Mouse (Mus musculus) fibroblast of lung, adult 2 months (primary cell): ENCODE measurements around the gene Faf2.

ENCODE experiments used
- DNase-seq: peaks from one replicate; pipeline ENCODE4 v3.0.0-alpha.2; 2011; ENCODE audit warnings: low read depth

The Faf2 gene

DNA sequence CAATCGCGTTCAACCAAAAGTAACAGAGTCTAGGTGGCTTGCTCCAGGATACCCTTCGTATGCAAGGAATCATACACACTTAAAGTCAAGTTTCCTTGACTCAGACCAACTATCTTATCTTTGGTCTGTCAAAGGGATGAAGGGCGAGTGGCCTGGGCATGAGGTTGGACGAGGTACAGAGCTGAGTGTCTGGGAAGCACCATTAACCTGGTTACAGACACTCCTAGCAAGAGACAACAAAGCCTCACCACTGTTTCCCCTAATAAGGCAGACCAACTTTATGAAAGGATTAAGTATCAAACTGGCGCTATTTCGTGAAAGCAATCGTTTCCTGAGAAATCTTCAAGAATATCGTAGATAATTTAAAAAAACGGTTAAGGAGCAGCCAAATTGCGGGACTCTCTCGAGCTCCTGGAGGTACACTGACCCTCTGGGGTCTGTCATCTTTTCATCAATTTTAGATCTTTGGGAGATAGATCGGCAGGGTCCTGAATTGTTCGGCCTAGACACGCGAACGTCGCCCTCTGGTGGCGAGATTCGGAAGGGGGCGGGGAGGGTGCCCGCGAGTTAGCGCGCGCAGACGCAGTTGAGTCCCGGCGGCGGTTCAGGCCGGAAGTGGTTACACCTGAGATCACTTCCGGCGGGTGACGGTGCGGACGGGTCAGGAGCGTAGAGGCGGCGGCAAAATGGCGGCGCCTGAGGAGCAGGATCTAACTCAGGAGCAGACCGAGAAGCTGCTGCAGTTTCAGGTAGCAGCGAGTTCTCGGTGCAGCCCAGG is at the start of gene Faf2:
TSS of gene Faf2 (plus strand) at position 630 of the 778 bp plus-strand sequence.
- peak; percentile 86 for DNase-seq

DNA sequence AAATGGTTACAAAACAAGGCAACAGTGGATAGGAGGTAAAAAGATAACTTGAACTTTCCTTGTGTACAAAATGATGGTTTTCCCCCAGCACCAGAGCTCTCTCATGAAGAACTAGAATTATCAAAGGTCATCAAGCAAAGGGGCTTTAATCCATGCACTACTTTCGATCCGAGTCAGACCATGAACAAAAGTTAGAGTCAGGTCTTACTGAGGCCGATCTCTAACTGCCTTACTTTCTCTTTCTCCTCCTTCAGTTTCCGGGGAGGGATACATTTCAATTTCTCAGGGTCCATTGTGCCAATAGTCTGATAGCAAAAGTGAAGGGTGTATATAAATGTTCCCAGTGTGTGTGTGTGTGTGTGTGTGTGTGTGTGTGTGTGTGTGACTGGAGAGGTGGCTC is 49.0 kb upstream of the Faf2 start:
- DNase-seq: no peak

DNA sequence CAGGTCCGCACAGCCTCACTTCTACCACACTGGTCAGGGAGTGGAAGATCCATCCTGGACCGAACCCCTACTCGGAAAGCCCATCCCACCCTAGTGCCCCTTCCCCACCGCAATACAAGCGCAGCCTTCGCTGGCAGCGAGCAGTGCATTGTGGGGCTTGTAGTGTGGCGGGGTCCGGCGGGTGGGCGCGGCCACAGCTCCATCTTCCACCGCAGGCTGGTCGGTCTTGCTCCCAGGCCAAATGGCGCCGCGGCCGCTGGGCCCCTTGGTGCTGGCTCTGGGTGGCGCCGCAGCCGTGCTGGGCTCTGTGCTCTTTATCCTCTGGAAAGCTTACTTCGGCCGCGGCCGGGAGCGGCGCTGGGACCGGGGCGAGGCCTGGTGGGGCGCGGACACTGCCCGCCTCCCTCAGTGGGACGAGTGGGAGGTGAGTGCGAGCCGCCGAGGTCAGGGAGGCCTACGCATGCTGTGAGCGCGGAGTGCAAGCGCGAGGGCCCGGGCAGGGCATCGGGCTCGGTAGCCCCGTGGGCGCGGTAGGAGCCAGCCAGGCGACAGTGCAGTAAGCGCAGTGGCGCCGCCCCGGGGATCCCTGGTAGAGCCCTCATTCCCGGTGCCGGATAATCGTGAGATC is 46.6 kb upstream of the Faf2 start, which contains the start of gene Arl10:
TSS of gene Arl10 (plus strand) at position 162 of the 628 bp plus-strand sequence.
- no peak for DNase-seq

DNA sequence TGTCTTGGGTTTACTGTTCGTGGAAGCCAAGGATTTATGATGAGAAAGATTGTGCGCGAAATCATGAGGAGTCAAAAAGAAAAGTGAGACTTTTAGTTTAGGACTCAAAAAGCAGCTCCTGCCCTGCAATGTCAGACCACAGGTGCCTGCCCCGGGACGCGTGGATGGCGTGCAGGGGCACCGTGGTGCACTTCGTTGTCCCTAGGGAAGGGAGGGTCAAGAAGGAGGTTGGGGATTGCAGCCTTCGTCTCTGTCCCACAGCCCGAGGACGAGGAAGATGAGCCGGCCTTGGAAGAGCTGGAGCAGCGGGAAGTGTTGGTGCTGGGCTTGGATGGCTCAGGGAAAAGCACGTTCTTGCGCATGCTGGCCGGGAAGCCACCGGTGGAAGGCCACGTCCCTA is 46.1 kb upstream of the Faf2 start:
- DNase-seq: no peak

DNA sequence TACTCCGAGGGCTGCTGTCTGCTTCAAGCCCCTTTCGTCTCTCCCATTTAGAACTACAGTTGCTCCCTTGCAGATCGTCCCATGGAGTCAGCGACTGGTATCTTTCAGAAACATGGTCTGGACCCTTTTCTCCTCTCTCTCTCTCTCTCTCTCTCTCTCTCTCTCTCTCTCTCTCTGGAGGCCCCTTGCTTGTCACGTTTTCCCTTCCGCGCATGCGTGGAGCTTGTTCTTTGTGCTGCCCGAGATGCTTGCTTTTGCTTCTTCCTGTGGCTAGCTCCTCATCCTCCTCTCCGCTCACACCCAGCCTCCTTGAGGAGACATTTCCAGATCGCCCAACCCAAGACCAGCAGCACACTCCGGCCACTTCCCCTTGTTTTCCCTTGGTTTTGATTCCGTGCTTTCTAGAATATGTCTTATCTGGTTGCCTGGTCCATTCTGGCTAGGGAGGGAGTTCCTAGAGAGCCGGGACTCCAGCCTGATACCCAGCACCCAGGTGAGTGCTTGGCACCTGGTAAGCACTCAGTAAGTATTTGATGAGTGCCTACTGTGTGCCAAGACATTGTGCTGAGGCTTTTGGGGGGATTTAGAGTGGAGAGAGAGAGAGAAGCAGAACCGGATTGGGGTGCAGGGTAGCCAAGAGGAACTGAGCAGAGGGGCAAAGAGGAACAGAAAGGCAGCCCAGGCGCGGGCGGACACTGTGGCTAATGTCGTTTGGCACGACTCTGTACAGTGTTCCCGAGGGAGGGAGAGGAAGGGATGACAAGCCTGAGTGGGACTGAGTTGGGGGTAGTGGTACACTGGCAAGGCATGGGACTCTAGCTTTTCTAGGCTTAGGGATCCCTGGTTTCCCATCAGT is 43.7 kb upstream of the Faf2 start:
- no peak for DNase-seq

DNA sequence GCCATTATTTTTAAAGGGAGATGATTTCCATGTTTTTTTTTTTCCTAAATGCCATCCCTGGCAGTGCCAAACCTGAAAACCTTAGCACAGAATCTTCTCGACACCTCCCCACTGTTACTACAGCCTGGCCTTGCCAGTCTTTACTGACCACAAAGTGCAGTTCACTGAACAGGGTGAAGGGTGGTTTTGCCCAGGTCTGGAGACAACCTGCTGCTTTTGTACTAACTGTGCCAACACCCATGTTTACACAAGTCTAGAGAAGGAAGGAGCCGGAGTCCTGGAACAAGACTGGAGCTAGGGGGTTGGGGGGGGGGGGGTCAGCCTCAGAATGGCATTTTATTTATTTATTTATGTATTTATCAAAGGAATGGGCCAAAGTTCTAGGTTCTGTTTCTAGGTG is 40.2 kb upstream of the Faf2 start:
- no peak for DNase-seq

DNA sequence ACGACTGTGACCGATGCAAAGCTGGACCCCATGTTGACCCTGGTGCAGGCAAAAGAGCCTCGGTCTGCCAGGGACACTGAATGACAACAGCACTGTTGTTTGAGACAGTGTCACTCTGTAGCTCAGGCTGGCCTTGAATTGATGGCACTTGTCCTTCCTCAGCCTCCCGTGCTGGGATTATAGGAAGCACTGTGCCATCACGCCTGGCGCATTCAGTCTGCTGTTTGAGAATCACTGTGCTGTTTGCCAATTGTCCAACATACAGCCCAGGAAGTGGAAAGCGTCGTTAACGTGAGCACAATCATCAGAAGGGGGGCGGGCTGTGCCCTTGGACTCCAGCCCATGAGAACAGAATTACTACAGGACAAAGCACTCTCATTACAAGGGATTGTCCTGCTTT is 39.5 kb upstream of the Faf2 start:
- DNase-seq: no peak

DNA sequence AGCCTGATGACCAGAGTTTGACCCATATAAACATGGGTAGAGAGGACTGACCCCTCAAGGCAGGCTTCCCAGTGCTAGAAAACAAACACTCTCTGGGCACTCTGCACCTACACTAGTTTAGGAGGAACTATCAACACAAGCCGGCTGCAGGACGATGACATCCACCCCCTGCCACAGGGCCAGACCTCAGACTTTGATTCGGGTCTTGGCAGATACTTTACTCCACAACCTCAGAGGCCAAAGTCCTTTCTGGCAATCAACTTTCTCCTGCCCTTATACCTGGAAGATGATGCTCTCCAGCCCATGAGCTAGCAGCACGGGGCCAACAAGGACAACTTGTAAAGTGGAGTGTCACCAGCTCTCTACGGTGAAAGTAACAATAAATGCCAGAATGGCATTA is 38.7 kb upstream of the Faf2 start:
- DNase-seq: no peak

DNA sequence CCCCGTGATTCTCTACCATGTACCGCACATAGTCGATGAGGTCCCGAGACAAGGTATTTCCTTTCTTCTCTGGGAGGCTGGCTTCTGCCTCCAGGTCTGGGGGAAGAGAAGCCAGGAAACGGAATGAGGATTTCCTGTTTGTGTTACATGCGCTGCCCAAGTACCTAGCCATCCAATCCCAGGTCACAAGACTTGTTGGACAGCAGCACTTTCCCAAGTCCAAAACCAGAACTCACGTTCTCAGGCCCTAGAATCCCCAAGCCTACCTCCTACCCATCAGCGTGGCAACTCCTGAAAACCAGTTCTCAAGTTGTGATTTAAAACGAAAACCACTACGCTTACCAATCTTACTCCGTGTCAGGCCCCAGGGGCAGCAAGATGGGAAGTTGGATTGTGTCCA is 35.8 kb upstream of the Faf2 start:
- no peak for DNase-seq

DNA sequence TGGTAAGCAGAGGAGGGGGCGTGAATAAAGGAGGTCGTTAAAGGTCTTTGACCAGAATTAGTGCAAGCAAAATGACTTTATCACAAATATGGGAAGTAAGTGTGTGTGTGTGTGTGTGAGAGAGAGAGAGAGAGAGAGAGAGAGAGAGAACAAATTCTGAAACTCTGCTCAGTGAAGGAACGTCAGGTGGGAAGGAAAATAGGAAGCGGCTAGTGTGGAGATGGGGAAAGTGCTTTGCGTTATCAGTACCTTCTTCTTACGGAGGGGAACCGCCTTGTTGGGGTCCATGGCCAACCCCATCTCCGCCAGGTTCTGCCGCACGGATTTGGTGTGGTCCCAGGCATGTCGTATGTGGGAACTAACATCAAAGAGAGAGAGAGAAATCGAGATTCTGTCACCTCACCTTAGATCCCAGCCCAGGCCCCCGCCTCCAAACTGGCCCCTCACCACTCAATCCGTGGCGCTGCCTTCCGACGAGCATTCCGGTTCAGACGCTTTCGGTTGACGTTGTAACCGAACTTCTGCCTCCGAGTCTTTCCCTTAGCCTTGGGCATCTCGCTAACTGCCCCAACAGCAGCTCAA is 32.1 kb upstream of the Faf2 start:
- no peak for DNase-seq

DNA sequence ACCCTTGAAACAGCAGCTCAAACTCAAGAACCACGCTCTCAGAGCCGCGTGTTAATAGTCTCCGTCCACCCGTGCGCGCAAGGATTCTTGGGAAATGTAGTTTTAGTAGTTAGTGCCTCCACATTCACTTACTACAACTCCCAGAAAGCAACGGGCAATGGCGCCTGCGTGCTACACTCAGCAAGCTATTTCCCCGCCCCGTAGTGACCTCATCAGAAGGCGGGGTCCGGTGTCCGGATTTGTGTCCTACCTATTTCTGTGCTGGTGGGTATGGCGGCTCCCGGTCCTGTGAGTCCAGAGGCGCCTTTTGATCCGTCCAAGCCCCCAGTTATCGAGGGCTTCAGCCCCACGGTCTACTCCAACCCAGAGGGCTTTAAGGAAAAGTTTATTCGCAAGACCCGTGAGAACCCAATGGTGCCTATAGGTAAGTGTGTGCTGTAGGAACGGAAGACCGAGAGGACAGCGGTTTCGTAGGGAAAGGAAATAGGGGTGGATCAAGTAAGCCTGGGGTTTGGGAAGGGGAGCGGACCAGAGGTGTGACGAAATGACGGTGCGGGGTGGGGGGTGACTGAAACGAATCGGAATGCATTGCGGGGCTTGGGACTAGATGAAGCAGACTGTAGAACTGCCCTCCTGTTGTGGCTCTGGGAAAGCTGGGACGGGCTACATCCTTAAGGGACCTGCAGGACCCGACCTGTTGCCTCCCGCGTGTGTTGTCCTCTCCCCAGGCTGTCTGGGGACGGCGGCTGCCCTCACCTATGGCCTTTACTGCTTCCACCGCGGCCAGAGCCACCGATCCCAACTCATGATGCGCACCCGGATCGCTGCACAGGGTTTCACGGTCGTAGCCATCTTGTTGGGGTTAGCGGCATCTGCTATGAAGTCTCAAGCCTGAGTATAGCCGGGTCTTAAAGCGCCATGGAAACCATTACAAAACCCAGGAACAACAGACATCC is 31.3 kb upstream of the Faf2 start, which contains the start of the genes Nop16 and Higd2a:
TSS of gene Nop16 (minus strand) at position 95 of the 956 bp plus-strand sequence.
TSS of gene Higd2a (plus strand) at position 212 of the 956 bp plus-strand sequence.
- DNase-seq: peak; percentile 96

DNA sequence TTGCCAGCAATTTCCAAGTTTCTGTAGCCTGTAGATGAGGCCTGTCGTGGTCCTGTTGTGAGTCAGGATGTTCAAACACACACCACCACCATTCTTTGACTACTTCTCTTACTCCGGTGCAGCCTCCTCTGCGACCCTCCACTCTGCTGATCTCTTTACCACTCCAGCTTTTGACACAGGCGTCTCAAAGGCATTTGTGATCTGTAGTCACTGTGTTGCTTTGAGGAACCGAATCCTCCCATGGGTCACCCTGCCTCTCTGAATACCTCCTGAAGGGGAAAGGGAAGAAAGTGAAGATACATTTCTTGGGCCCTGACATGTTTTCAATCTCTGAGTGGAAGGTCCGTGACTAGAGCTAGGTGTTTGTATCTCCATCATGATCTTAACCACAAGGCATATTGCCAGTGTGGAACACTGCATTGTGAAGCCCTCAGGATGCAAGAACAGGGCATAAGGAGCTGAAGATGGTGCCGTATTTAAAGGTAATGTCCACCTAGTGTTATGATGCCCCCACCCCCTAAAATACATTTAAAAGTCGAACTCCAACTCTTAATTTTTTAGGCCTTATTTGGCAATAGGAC is 29.7 kb upstream of the Faf2 start:
- no peak for DNase-seq

DNA sequence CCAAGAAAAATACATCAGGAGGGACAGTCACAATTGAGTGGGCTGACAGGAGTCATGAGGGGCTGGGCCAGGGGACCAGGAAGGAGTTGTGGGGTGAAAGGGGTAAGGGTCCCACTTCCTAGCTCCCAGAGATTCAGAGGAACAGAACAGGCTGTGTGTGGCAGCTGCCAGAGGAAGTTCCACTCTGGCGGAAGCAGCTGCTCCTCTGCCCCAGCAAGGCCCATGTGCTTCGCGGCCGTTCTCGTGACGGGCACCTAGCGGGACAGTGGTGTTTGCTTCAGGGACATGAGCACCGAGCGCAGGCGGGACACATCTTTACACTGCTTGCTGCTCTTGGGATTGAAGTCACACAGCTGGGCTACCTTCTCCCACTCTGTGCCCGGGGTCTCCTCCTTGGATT is 28.0 kb upstream of the Faf2 start:
- no peak for DNase-seq

DNA sequence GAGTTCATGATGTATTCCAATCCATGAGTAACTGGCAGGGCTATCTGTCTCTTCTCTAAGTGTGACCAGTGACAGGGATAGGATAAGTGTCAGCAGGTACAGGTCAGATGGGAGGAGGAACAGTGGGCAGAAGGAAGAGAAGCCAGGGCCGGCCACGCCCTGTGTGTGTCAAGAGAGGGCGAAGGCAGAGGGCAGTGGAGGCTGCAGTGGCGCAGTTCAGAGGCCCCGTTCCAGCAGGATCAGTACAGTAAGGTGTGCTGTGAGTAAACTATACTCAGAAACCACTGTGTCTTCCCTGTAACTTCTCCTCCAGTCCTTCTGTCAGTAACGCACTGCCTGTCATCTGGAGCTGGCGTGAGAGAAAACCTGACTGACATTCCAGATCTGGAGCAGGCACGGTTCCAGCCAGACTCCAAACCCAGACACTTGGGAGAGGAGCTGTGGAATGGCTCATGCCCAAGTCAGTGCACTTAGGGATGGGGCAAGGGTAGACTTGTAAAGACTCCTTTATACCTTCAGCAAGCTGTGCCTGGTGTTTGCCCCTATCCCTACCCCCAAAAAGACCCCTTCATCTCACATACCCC is 25.4 kb upstream of the Faf2 start:
- DNase-seq: no peak

DNA sequence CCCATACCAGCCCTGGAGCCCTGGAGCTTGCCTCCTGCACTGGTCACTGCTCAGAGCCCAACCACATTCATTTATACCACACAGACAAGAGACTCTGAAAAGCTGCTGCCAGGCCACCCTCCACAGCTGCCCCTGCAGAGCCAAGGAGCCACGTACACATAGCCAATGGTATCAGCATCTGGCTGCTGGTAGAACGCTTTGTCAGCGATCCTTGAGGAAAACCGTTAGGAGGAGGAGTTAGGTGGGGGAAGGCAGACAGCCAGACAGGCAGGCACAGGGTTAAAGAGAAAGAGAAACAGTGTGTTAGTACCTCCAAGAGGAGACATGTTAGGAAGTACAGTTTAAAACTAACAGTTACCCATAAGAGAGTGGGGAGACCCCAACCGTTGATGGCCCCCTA is 24.7 kb upstream of the Faf2 start:
- DNase-seq: no peak

DNA sequence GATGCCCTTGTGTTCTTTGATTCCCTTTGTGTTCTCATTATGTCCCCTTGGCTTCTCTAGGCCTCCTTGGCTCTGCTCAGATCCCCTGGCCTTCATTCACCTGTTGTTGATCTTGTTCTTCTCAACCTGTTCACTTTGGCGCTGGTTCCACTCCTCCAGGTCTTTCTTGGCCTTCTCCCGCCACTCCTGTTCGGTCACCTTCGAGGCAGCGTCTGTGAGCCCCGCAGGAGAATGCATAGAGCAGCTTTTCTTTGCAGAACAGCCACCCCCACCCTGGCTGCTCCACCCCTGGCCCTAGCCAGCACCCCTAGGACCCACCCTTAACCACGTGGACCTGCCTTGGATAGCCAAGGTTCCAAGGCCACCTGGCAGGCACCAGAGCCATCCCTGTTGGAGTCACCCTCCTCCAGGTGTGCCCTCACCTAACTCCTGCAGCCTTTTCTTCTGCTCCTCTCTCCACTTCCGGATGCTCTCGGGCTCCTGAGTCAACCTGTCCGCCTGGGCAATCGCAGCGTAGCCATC is 22.9 kb upstream of the Faf2 start:
- no peak for DNase-seq

DNA sequence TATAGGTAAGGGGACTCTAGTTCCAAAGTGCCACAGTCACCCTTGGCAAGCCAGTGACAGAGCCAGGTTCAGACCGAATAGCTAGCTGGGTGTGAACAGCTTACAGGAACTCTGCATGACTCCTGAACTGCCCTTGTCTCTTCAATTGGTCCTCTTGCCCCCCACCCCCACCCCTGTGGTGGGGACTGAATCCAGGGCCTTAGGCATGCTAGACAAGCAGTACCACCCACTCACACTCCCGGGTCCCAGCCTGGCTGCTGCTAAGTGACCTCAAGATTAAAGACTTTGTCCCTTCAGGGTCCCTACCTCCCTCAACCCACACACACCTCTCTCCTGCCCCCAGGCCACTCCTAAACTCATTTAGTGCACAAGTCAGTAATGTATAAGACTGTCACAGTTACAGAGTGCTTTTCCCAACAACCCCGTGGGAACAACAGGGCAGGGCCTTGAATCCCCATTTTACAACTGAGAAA is 18.9 kb upstream of the Faf2 start:
- no peak for DNase-seq

DNA sequence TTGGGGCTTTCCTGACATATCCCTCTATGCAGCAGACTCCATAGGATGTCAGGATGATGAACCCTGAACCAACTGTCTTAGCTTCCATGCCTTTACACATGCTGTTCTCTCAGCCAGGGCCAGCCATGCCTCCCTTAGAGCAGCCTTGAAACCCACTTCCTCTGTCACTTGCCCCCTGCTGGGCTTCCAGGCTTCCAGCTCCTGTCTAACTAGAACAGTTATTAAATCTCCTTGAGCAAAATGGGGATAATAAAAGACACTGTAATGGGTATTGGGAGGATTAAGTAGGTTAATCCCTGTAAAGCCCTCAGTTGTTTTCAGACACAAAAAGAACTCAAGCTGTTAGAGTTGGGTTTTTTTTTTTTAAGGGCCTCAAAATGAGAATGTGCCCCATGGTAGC is 18.1 kb upstream of the Faf2 start:
- DNase-seq: no peak

DNA sequence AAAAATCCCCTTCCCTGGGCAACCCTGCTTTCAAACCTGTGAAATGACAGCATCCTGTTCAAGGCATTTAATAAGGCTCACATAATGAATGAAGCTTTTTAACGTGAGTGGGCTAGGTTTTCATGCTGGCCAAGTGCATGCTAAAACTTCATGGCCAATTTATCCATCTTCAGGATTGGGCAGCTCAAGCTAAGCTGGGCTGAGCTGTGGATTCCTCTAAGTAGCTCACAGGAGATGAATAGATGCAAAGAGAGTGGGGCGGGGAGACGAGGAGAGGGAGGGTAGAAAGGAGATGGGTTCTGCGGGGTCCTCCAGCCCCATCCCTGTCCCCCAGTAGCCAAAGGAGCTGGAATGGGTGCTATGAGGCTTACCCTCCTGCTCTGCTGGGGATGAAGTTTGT is 17.4 kb upstream of the Faf2 start:
- no peak for DNase-seq

DNA sequence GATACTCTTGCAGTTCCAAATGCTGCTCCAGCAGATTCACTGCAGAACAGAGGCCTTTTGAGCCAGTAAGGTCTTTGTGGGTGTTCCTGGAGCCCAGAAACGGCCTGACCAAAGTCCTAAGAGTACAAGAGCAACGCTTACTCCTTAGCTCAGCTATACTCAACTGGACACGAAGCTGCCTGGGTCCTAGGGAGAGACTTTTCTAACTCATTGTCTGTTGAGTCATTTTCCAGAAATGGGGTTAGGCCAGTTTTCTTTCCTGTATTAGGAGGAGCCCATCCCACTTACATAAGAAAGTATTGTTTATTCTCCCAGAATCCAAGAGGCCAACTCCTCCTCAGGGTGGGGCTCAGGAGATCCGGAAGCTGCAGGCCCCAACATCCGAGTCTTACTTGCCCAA is 16.2 kb upstream of the Faf2 start:
- no peak for DNase-seq
